Mouse (Mus musculus): ENCODE measurements around the gene Plac9a. TPM values are rescaled to one million over a fixed set of nuclear protein-coding genes. Genes with fewer than 3 reads are reported as not detected.

Plac9a gene
- polyA plus RNA-seq, 1 experiment from 2014 or later: not detected

GRCm38 (mm10) chr14:25866832-25867231 lies 36.1 kb downstream of the Plac9a start:
- WGBS: 89% methylated on average over 11 of the region's 11 CpGs
- H3K4me2 ChIP-seq (ENCODE audit: low read length): no peak overlapping the region
- no peaks in the 10 kb centered on the region for H3K27me3 ChIP-seq (ENCODE audit: control insufficient read depth, insufficient read depth, low read depth, low read length)

GRCm38 (mm10) chr14:25866384-25866783 lies 36.5 kb downstream of the Plac9a start:
- Histone ChIP-seq H3K9me3 (replicated peaks; ENCODE audit: control insufficient read depth, low read length, poor library complexity, severe bottlenecking) (no peaks in the 10 kb centered on the region), H3K4me3 (ENCODE audit: low read depth, low read length) (no peak overlapping the region), H3K4me2 (ENCODE audit: low read length) (no peak overlapping the region), H3K27me3 (ENCODE audit: control insufficient read depth, insufficient read depth, low read depth, low read length) (no peaks in the 10 kb centered on the region), H3K9ac (ENCODE audit: low read depth, low read length) (no peak overlapping the region), H3K27ac (ENCODE audit: low read length) (no peak overlapping the region), H3K36me3 (ENCODE audit: control insufficient read depth, insufficient read depth, low read length) (no peaks in the 10 kb centered on the region), H3K4me1 (ENCODE audit: control insufficient read depth, insufficient read depth, low read length) (no peaks in the 10 kb centered on the region)
- WGBS: 93% methylated on average over 6 of the region's 6 CpGs
- ATAC-seq: no peak

More at GRCm38 (mm10) chr14:25866832-25867231, 36.1 kb downstream of the Plac9a start:
- Histone ChIP-seq H3K4me3 (ENCODE audit: low read depth, low read length) (no peak overlapping the region), H3K9me3 (replicated peaks; ENCODE audit: control insufficient read depth, low read length, poor library complexity, severe bottlenecking) (no peaks in the 10 kb centered on the region), H3K9ac (ENCODE audit: low read depth, low read length) (no peak overlapping the region), H3K36me3 (ENCODE audit: control insufficient read depth, insufficient read depth, low read length) (no peaks in the 10 kb centered on the region), H3K4me1 (ENCODE audit: control insufficient read depth, insufficient read depth, low read length) (no peaks in the 10 kb centered on the region), H3K27ac (ENCODE audit: low read length) (no peak overlapping the region)
- no peak for ATAC-seq

GRCm38 (mm10) chr14:25865251-25865650 lies 37.6 kb downstream of the Plac9a start:
- Histone ChIP-seq H3K27ac (ENCODE audit: low read length) (no peak overlapping the region), H3K36me3 (ENCODE audit: control insufficient read depth, insufficient read depth, low read length) (no peaks in the 10 kb centered on the region), H3K27me3 (ENCODE audit: control insufficient read depth, insufficient read depth, low read depth, low read length) (no peaks in the 10 kb centered on the region), H3K4me2 (ENCODE audit: low read length) (no peak overlapping the region), H3K9me3 (replicated peaks; ENCODE audit: control insufficient read depth, low read length, poor library complexity, severe bottlenecking) (no peaks in the 10 kb centered on the region), H3K4me1 (ENCODE audit: control insufficient read depth, insufficient read depth, low read length) (no peaks in the 10 kb centered on the region), H3K4me3 (ENCODE audit: low read depth, low read length) (no peak overlapping the region), H3K9ac (ENCODE audit: low read depth, low read length) (no peak overlapping the region)
- ATAC-seq: no peak
- 87% methylated on average over 5 of the region's 5 CpGs for WGBS

- 90% methylated on average over 2 of the region's 2 CpGs for WGBS
- H3K9ac ChIP-seq (ENCODE audit: low read depth, low read length): no peak overlapping the region
Measured at GRCm38 (mm10) chr14:25863721-25864120, 39.2 kb downstream of the Plac9a start.

GRCm38 (mm10) chr14:25861771-25862530 lies 40.9 kb downstream of the Plac9a start:
- WGBS: 91% methylated on average over 13 of the region's 13 CpGs
- Histone ChIP-seq H3K9ac (ENCODE audit: low read depth, low read length) (no peak overlapping the region), H3K9me3 (replicated peaks; ENCODE audit: control insufficient read depth, low read length, poor library complexity, severe bottlenecking) (no peaks in the 10 kb centered on the region)

More at GRCm38 (mm10) chr14:25863721-25864120, 39.2 kb downstream of the Plac9a start:
- Histone ChIP-seq H3K27ac (ENCODE audit: low read length) (no peak overlapping the region), H3K9me3 (replicated peaks; ENCODE audit: control insufficient read depth, low read length, poor library complexity, severe bottlenecking) (no peaks in the 10 kb centered on the region), H3K4me3 (ENCODE audit: low read depth, low read length) (no peak overlapping the region), H3K36me3 (ENCODE audit: control insufficient read depth, insufficient read depth, low read length) (no peaks in the 10 kb centered on the region), H3K4me2 (ENCODE audit: low read length) (no peak overlapping the region), H3K27me3 (ENCODE audit: control insufficient read depth, insufficient read depth, low read depth, low read length) (no peaks in the 10 kb centered on the region), H3K4me1 (ENCODE audit: control insufficient read depth, insufficient read depth, low read length) (no peaks in the 10 kb centered on the region)
- no peak for ATAC-seq

GRCm38 (mm10) chr14:25857940-25858339 lies 45.0 kb downstream of the Plac9a start:
- no peaks in the 10 kb centered on the region for H3K27me3 ChIP-seq (ENCODE audit: control insufficient read depth, insufficient read depth, low read depth, low read length)
- H3K4me1 ChIP-seq (ENCODE audit: control insufficient read depth, insufficient read depth, low read length): no peaks in the 10 kb centered on the region
- H3K4me3 ChIP-seq (ENCODE audit: low read depth, low read length): no peak overlapping the region
- no peak for ATAC-seq
- no peak overlapping the region for H3K27ac ChIP-seq (ENCODE audit: low read length)
- 87% methylated on average over 8 of the region's 8 CpGs for WGBS
- H3K4me2 ChIP-seq (ENCODE audit: low read length): no peak overlapping the region
- no peak overlapping the region for H3K9ac ChIP-seq (ENCODE audit: low read depth, low read length)
- no peaks in the 10 kb centered on the region for H3K36me3 ChIP-seq (ENCODE audit: control insufficient read depth, insufficient read depth, low read length)
- no peaks in the 10 kb centered on the region for H3K9me3 ChIP-seq (replicated peaks; ENCODE audit: control insufficient read depth, low read length, poor library complexity, severe bottlenecking)

More at GRCm38 (mm10) chr14:25861771-25862530, 40.9 kb downstream of the Plac9a start:
- Histone ChIP-seq H3K27ac (ENCODE audit: low read length) (no peak overlapping the region), H3K27me3 (ENCODE audit: control insufficient read depth, insufficient read depth, low read depth, low read length) (no peaks in the 10 kb centered on the region), H3K4me2 (ENCODE audit: low read length) (no peak overlapping the region), H3K4me3 (ENCODE audit: low read depth, low read length) (no peak overlapping the region), H3K4me1 (ENCODE audit: control insufficient read depth, insufficient read depth, low read length) (no peaks in the 10 kb centered on the region), H3K36me3 (ENCODE audit: control insufficient read depth, insufficient read depth, low read length) (no peaks in the 10 kb centered on the region)
- ATAC-seq: no peak

- Histone ChIP-seq H3K27me3 (ENCODE audit: control insufficient read depth, insufficient read depth, low read depth, low read length) (no peaks in the 10 kb centered on the region), H3K4me3 (ENCODE audit: low read depth, low read length) (no peak overlapping the region), H3K9ac (ENCODE audit: low read depth, low read length) (no peak overlapping the region), H3K9me3 (replicated peaks; ENCODE audit: control insufficient read depth, low read length, poor library complexity, severe bottlenecking) (no peaks in the 10 kb centered on the region), H3K4me2 (ENCODE audit: low read length) (no peak overlapping the region), H3K27ac (ENCODE audit: low read length) (no peak overlapping the region), H3K4me1 (ENCODE audit: control insufficient read depth, insufficient read depth, low read length) (no peaks in the 10 kb centered on the region), H3K36me3 (ENCODE audit: control insufficient read depth, insufficient read depth, low read length) (no peaks in the 10 kb centered on the region)
- ATAC-seq: no peak
- WGBS: 77% methylated on average over 3 of the region's 3 CpGs
Measured at GRCm38 (mm10) chr14:25857168-25857621, 45.7 kb downstream of the Plac9a start.

GRCm38 (mm10) chr14:25855241-25855885 lies 47.5 kb downstream of the Plac9a start:
- no peaks in the 10 kb centered on the region for H3K36me3 ChIP-seq (ENCODE audit: control insufficient read depth, insufficient read depth, low read length)
- H3K4me3 ChIP-seq (ENCODE audit: low read depth, low read length): no peak overlapping the region
- no peaks in the 10 kb centered on the region for H3K4me1 ChIP-seq (ENCODE audit: control insufficient read depth, insufficient read depth, low read length)
- no peak overlapping the region for H3K27ac ChIP-seq (ENCODE audit: low read length)
- WGBS: 66% methylated on average over 8 of the region's 8 CpGs
- no peak for ATAC-seq
- H3K4me2 ChIP-seq (ENCODE audit: low read length): no peak overlapping the region
- H3K27me3 ChIP-seq (ENCODE audit: control insufficient read depth, insufficient read depth, low read depth, low read length): no peaks in the 10 kb centered on the region
- no peaks in the 10 kb centered on the region for H3K9me3 ChIP-seq (replicated peaks; ENCODE audit: control insufficient read depth, low read length, poor library complexity, severe bottlenecking)
- no peak overlapping the region for H3K9ac ChIP-seq (ENCODE audit: low read depth, low read length)
